Mouse (Mus musculus) neural tube, embryonic 12.5 days (tissue): ENCODE data around the gene Mcts2. TPM values are rescaled to one million over a fixed set of nuclear protein-coding genes. Genes with fewer than 3 reads are reported as not detected.

ENCODE experiments used
- ATAC-seq: fragments of 200-750 bp; cut with Nextera tagmentation; 2 replicates; pipeline ENCODE4 v1.8.0; 2017; ENCODE audit warnings: low read depth, mild to moderate bottlenecking, moderate TSS enrichment, moderate library complexity; ENCODE audit not compliant: low FRiP score
- H3K27ac ChIP-seq: fragments of 300-500 bp; sonication (generic); 2 replicates; pipeline ENCODE4 v1.5.1; 2016
- H3K27me3 ChIP-seq: fragments of 300-500 bp; sonication (generic); replicated peaks from 2 replicates; pipeline ENCODE4 v1.6.1; 2016; ENCODE audit warnings: mild to moderate bottlenecking
- H3K36me3 ChIP-seq: fragments of 300-500 bp; sonication (generic); 2 replicates; pipeline ENCODE4 v1.6.1; 2016; ENCODE audit warnings: mild to moderate bottlenecking
- H3K4me1 ChIP-seq: fragments of 300-500 bp; sonication (generic); 2 replicates; pipeline ENCODE4 v1.6.1; 2016
- H3K4me2 ChIP-seq: fragments of 300-500 bp; sonication (generic); replicated peaks from 2 replicates; pipeline ENCODE4 v1.6.1; 2016; ENCODE audit warnings: mild to moderate bottlenecking
- H3K4me3 ChIP-seq: fragments of 300-500 bp; sonication (generic); 2 replicates; pipeline ENCODE4 v1.5.1; 2016
- H3K9ac ChIP-seq: fragments of 300-500 bp; sonication (generic); 2 replicates; pipeline ENCODE4 v1.6.1; 2016; ENCODE audit warnings: mild to moderate bottlenecking
- H3K9me3 ChIP-seq: fragments of 300-500 bp; sonication (generic); 2 replicates; pipeline ENCODE4 v1.6.1; 2016; ENCODE audit warnings: mild to moderate bottlenecking
- WGBS: fragments of 180-500 bp; shearing (Covaris S2); methylation state at CpG from one replicate; pipeline ENCODE4 v1.1.7; 2016; 5-methylcytosine and 5-hydroxymethylcytosine counted together
- polyA plus RNA-seq: library from polyadenylated mRNA; unstranded; fragments of >200 nt; fragmentation: Nextera tagmentation; extraction: Ambion mirVana; gene quantifications from 2 replicates; pipeline ENCODE4 v1.2.1, GENCODE M21; 2016

The Mcts2 gene
- polyA plus RNA-seq, 1 experiment from 2014 or later: 47.7 TPM

DNA sequence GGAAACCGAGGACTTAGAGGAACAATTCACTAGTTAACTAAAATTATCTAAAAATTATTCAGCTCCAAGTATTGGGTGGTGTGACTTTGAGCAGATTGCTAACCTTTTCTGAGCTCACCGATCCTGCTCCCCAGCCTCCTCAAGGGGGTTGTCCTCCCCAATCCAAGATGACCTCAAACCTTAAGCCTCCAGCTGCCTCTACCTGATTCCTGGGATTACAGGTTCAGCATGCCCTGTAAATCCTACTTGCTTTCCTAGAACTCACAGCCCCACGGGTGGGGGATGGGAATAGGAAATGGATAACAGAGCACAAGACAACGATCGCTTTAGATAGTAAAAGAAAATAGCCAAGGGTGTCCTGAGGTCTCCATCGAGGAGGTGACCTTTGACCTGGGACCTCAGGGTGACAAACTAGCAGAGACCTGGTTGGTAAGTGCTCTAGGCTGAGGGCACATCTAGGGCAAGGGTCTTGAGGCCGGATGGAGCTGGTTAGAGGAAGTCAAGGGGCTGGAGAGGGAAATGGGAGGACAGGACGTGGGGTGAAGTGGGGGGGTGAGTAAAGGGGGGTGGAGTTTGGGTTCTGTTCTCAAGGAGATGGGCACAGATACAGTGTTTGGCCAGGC, 42.3 kb downstream of the Mcts2 start:
- Histone ChIP-seq H3K4me3 (no peak overlapping the region), H3K9ac (no peak overlapping the region), H3K36me3 (no peaks in the 10 kb centered on the region), H3K27ac (0 out of 2 replicates have a peak overlapping the region, but pooled peaks have one; percentile 17), H3K9me3 (no peaks in the 10 kb centered on the region), H3K27me3 (no peaks in the 10 kb centered on the region), H3K4me2 (0 out of 2 replicates have a peak overlapping the region, but pooled peaks have one; percentile 4), H3K4me1 (peaks cover 35% of the 10 kb centered on the region)
- WGBS: 54% methylated on average over 8 of the region's 8 CpGs
- 0 out of 2 replicates have a peak, but pooled peaks have one; percentile 1 for ATAC-seq

DNA sequence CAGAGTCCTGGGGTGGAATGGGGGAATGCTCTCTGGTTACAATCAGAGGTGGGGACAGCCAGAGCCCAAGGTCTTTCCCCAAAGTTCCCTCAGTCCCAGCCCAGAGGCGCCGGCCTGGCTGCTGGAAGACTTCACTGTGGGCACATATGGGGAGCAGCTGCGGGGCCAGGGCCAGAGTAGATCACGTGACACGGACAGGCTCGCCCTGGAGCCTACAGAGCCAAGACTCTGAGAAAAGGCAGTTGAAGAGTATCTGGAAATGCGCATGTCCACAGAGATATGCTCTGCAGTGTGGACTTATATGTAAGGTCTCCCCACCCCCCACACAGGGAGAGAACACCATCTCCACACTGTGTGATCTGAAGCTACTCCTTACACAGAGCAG, 42.8 kb downstream of the Mcts2 start:
- WGBS: 47% methylated on average over 7 of the region's 7 CpGs
- no peak overlapping the region for H3K4me3 ChIP-seq
- 0 out of 2 replicates have a peak overlapping the region, but pooled peaks have one; percentile 4 for H3K4me2 ChIP-seq
- peak overlapping the region; percentile 17; the same call in 1 of the 2 replicates for H3K27ac ChIP-seq
- no peaks in the 10 kb centered on the region for H3K9me3 ChIP-seq
- no peaks in the 10 kb centered on the region for H3K27me3 ChIP-seq
- no peaks in the 10 kb centered on the region for H3K36me3 ChIP-seq
- H3K4me1 ChIP-seq: peaks cover 34% of the 10 kb centered on the region
- H3K9ac ChIP-seq: no peak overlapping the region
- peak; percentile 10; the same call in 1 of the 2 replicates for ATAC-seq

- 92% methylated on average over 2 of the region's 2 CpGs for WGBS
- Histone ChIP-seq H3K4me2 (no peak overlapping the region), H3K9me3 (no peaks in the 10 kb centered on the region), H3K36me3 (no peaks in the 10 kb centered on the region), H3K4me1 (peaks cover 48% of the 10 kb centered on the region), H3K27me3 (no peaks in the 10 kb centered on the region), H3K9ac (no peak overlapping the region), H3K27ac (no peak overlapping the region), H3K4me3 (no peak overlapping the region)
- no peak for ATAC-seq
Measured at GRCm38 (mm10) chr2:152733201-152733600, 46.4 kb downstream of the Mcts2 start.

GRCm38 (mm10) chr2:152734501-152734900, 47.7 kb downstream of the Mcts2 start:
- H3K9ac ChIP-seq: no peak overlapping the region
- peak overlapping the region; percentile 20 for H3K4me3 ChIP-seq
- H3K27me3 ChIP-seq: no peaks in the 10 kb centered on the region
- peak overlapping the region; percentile 92 for H3K4me2 ChIP-seq
- ATAC-seq: no peak; the same call in 1 of the 2 replicates
- no peaks in the 10 kb centered on the region for H3K36me3 ChIP-seq
- H3K9me3 ChIP-seq: no peaks in the 10 kb centered on the region
- no peak overlapping the region for H3K27ac ChIP-seq
- 15% methylated on average over 10 of the region's 10 CpGs for WGBS
- H3K4me1 ChIP-seq: peaks cover 50% of the 10 kb centered on the region

GRCm38 (mm10) chr2:152734984-152735383, 48.1 kb downstream of the Mcts2 start:
- under 1% methylated on average over 28 of the region's 28 CpGs for WGBS
- H3K9ac ChIP-seq: peak overlapping the region; percentile 40; the same call in 1 of the 2 replicates
- no peaks in the 10 kb centered on the region for H3K36me3 ChIP-seq
- H3K9me3 ChIP-seq: no peaks in the 10 kb centered on the region
- H3K27me3 ChIP-seq: no peaks in the 10 kb centered on the region
- peak overlapping the region; percentile 92 for H3K4me2 ChIP-seq
- peak; percentile 82 for ATAC-seq
- H3K27ac ChIP-seq: peak overlapping the region; percentile 64; the same call in 1 of the 2 replicates
- peak overlapping the region; percentile 20 for H3K4me3 ChIP-seq
- peaks cover 51% of the 10 kb centered on the region for H3K4me1 ChIP-seq

GRCm38 (mm10) chr2:152736090-152736601, 49.3 kb downstream of the Mcts2 start, which contains the start of gene Id1:
Id1 (plus strand) TSS chr2:152736251.
- H3K36me3 ChIP-seq: no peaks in the 10 kb centered on the region
- peak within 1 kb of the TSS; percentile 92 for H3K4me2 ChIP-seq
- H3K4me1 ChIP-seq: peaks cover 56% of the 10 kb centered on the region
- peak within 1 kb of the TSS; percentile 87 for H3K9ac ChIP-seq
- under 1% methylated on average over 28 of the region's 28 CpGs for WGBS
- peak; percentile 66 for ATAC-seq
- H3K27ac ChIP-seq: peak within 1 kb of the TSS; percentile 64; the same call in 1 of the 2 replicates
- H3K4me3 ChIP-seq: peak within 1 kb of the TSS; percentile 68
- no peaks in the 10 kb centered on the region for H3K9me3 ChIP-seq
- no peaks in the 10 kb centered on the region for H3K27me3 ChIP-seq

- Histone ChIP-seq H3K4me2 (peak overlapping the region; percentile 92), H3K4me1 (peaks cover 62% of the 10 kb centered on the region), H3K36me3 (no peaks in the 10 kb centered on the region), H3K27me3 (no peaks in the 10 kb centered on the region), H3K27ac (0 out of 2 replicates have a peak overlapping the region, but pooled peaks have one; percentile 64), H3K9ac (peak overlapping the region; percentile 87), H3K9me3 (no peaks in the 10 kb centered on the region), H3K4me3 (peak overlapping the region; percentile 68)
- no peak for ATAC-seq
- under 1% methylated on average over 22 of the region's 22 CpGs for WGBS
Measured at GRCm38 (mm10) chr2:152736748-152737147, 49.9 kb downstream of the Mcts2 start.

Other genes with a start within 250 kb of the Mcts2 start
- not detected in 2 replicates for gene Defb23, start 222.4 kb upstream of the Mcts2 start, polyA plus RNA-seq
- not detected in 2 replicates for gene Defb20, start 210.0 kb upstream of the Mcts2 start, polyA plus RNA-seq
- not detected in 2 replicates for gene Defb22, start 196.9 kb upstream of the Mcts2 start, polyA plus RNA-seq
- not detected in 2 replicates for gene Defb26, start 175.3 kb upstream of the Mcts2 start, polyA plus RNA-seq
- not detected in 2 replicates for gene Defb28, start 168.8 kb upstream of the Mcts2 start, polyA plus RNA-seq
- not detected in 2 replicates for gene Defb29, start 146.9 kb upstream of the Mcts2 start, polyA plus RNA-seq
- not detected in 2 replicates for gene Gm17416, start 117.7 kb upstream of the Mcts2 start, polyA plus RNA-seq
- gene Defb21, start 114.3 kb upstream of the Mcts2 start, polyA plus RNA-seq: not detected in 2 replicates
- gene Defb19, start 106.7 kb upstream of the Mcts2 start, polyA plus RNA-seq: not detected in 2 replicates
- not detected in 2 replicates for gene Defb45, start 87.6 kb upstream of the Mcts2 start, polyA plus RNA-seq
- not detected in 2 replicates for gene Defb36, start 82.7 kb upstream of the Mcts2 start, polyA plus RNA-seq
- not detected in 2 replicates for gene Defb25, start 64.0 kb upstream of the Mcts2 start, polyA plus RNA-seq
- 0.23 and 0.30 TPM in 2 replicates for gene Rem1, start 60.1 kb upstream of the Mcts2 start, polyA plus RNA-seq
- gene H13, start 17.6 kb upstream of the Mcts2 start, polyA plus RNA-seq: 141 and 145 TPM in 2 replicates
- 103 and 107 TPM in 2 replicates for gene Id1, start 49.2 kb downstream of the Mcts2 start, polyA plus RNA-seq
- 3.7 and 4.4 TPM in 2 replicates for gene Cox4i2, start 67.1 kb downstream of the Mcts2 start, polyA plus RNA-seq
- gene Bcl2l1, start 144.7 kb downstream of the Mcts2 start, polyA plus RNA-seq: 149 and 153 TPM in 2 replicates
- 78.1 and 80.9 TPM in 2 replicates for gene Tpx2, start 160.9 kb downstream of the Mcts2 start, polyA plus RNA-seq
- not detected in 2 replicates for gene Mylk2, start 224.3 kb downstream of the Mcts2 start, polyA plus RNA-seq
- 2.0 and 2.4 TPM in 2 replicates for gene Foxs1, start 246.2 kb downstream of the Mcts2 start, polyA plus RNA-seq